Mouse (Mus musculus): ENCODE data around the gene Vezt. TPM values are rescaled to one million over a fixed set of nuclear protein-coding genes. Genes with fewer than 3 reads are reported as not detected.
A peak's percentile ranks its signal among the peaks of the same experiment; 100 is the strongest.

Gene Vezt
- polyA plus RNA-seq, 1 experiment from 2014 or later, result 20.6 TPM

DNA sequence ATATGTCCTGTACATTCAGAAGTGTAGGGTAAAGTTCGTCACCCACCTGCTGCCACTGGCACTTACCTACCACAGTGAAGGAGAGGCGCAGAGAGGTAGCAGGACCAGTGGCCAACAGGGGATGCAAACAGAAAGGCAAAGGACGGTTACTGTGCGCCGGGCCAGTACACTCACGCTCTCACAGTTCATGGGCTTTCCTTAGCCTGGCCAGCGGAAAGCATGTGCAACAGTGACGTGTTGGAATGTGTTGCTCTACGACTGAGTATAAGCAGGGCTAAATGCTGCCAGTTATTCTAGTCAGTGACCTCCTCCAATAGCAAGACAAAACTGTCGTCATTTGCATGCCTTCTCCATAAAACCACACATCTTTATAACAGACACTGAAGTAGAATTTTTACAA, 41.5 kb downstream of the Vezt start:
- no peak overlapping the region for H3K4me3 ChIP-seq
- H3K27me3 ChIP-seq (ENCODE audit: insufficient read depth, poor library complexity, severe bottlenecking), result no peaks in the 10 kb centered on the region
- H3K9me3 ChIP-seq, result no peaks in the 10 kb centered on the region
- H3K4me1 ChIP-seq, result no peaks in the 10 kb centered on the region
- H3K36me3 ChIP-seq, result peaks cover 76% of the 10 kb centered on the region
- no peak for DNase-seq (ENCODE audit: low spot score)
- WGBS, result 87% methylated on average over 10 of the region's 10 CpGs
- H3K27ac ChIP-seq, result no peak overlapping the region

DNA sequence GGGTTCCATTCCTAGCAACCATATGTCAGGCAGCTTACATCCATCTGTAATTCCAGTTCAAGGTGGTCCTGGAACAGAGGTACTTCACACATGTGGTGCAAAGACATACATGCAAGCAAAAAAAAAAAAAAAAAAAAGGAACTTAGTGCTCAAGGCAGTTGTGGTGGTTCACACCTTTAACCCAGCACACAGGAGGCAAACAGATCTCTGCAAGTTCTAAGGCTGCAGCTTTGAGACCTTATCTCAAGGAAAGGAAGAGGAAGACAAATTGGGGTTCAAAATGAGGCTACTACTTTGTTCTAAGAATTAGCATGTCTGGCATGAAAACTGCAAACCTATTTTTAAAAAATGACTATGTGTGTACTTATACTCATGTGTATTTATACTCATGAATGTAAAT, 50.3 kb downstream of the Vezt start:
- H3K4me3 ChIP-seq, result no peak overlapping the region
- H3K27me3 ChIP-seq (ENCODE audit: insufficient read depth, poor library complexity, severe bottlenecking), result no peaks in the 10 kb centered on the region
- H3K4me1 ChIP-seq, result no peaks in the 10 kb centered on the region
- H3K27ac ChIP-seq, result no peak overlapping the region
- no peak for DNase-seq (ENCODE audit: low spot score)
- H3K36me3 ChIP-seq, result peaks cover 57% of the 10 kb centered on the region
- no peaks in the 10 kb centered on the region for H3K9me3 ChIP-seq

GRCm38 (mm10) chr10:93969306-93969705, 66.3 kb downstream of the Vezt start:
- no peak for DNase-seq (ENCODE audit: low spot score)
- H3K4me1 ChIP-seq, result no peaks in the 10 kb centered on the region
- H3K9me3 ChIP-seq, result no peaks in the 10 kb centered on the region
- H3K36me3 ChIP-seq, result peaks cover 43% of the 10 kb centered on the region
- H3K27me3 ChIP-seq (ENCODE audit: insufficient read depth, poor library complexity, severe bottlenecking), result no peaks in the 10 kb centered on the region
- no peak overlapping the region for H3K27ac ChIP-seq
- no peak overlapping the region for H3K4me3 ChIP-seq
- WGBS, result 57% methylated on average over 10 of the region's 10 CpGs

DNA sequence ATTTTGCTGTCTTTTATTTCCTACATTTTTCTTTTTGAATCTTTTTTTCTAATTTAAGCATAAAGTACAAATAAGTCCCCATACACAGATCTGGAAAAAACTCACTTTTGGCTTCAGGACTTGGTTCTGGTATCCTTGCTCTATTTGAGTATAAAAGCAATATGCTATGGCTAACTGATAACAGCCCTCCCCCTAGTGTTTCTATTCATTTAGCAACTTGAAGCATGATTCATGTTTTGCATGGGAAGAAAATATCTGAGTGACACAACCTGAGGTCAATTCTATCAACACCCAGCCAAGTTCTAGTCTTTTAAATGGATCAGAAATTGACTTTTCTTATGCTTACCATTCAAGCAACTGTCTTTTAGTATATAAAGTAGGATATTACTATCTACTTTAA, 68.1 kb downstream of the Vezt start:
- H3K27me3 ChIP-seq (ENCODE audit: insufficient read depth, poor library complexity, severe bottlenecking), result no peaks in the 10 kb centered on the region
- H3K4me3 ChIP-seq, result no peak overlapping the region
- H3K36me3 ChIP-seq, result peaks cover 28% of the 10 kb centered on the region
- H3K4me1 ChIP-seq, result no peaks in the 10 kb centered on the region
- no peak for DNase-seq (ENCODE audit: low spot score)
- no peak overlapping the region for H3K27ac ChIP-seq
- no peaks in the 10 kb centered on the region for H3K9me3 ChIP-seq

GRCm38 (mm10) chr10:93954023-93954422, 81.6 kb downstream of the Vezt start:
- Histone ChIP-seq H3K4me3 (no peak overlapping the region), H3K9me3 (no peaks in the 10 kb centered on the region), H3K27ac (no peak overlapping the region), H3K27me3 (ENCODE audit: insufficient read depth, poor library complexity, severe bottlenecking) (no peaks in the 10 kb centered on the region), H3K36me3 (no peaks in the 10 kb centered on the region), H3K4me1 (no peaks in the 10 kb centered on the region)
- no peak for DNase-seq (ENCODE audit: low spot score)
- 82% methylated on average over 3 of the region's 3 CpGs for WGBS

DNA sequence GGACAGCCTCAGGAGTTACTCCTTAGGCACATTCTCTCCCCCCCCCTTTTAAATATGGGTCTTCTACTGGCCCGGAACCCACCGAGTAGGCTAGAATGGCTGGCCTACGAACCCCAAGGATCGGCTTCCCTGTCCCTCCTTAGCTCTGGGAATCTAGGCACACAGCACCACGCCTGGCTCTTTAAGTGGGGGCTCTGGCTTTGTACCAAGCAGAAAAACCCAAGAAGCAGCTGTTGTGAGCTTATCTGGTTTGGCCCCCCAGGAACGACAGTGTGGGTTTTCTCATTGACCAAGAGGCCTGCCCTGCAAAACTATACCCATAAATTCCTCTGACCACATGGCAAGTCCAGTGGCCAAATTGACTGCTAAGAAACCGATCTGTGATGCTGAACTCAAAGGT, 82.1 kb downstream of the Vezt start:
- no peak overlapping the region for H3K4me3 ChIP-seq
- no peaks in the 10 kb centered on the region for H3K9me3 ChIP-seq
- no peak for DNase-seq (ENCODE audit: low spot score)
- H3K27me3 ChIP-seq (ENCODE audit: insufficient read depth, poor library complexity, severe bottlenecking), result no peaks in the 10 kb centered on the region
- WGBS, result 85% methylated on average over 7 of the region's 7 CpGs
- H3K36me3 ChIP-seq, result no peaks in the 10 kb centered on the region
- H3K27ac ChIP-seq, result no peak overlapping the region
- no peaks in the 10 kb centered on the region for H3K4me1 ChIP-seq

GRCm38 (mm10) chr10:93950991-93951390, 84.6 kb downstream of the Vezt start:
- H3K4me1 ChIP-seq, result no peaks in the 10 kb centered on the region
- no peaks in the 10 kb centered on the region for H3K9me3 ChIP-seq
- H3K4me3 ChIP-seq, result no peak overlapping the region
- H3K36me3 ChIP-seq, result no peaks in the 10 kb centered on the region
- WGBS, result 86% methylated on average over 3 of the region's 3 CpGs
- no peak for DNase-seq (ENCODE audit: low spot score)
- no peaks in the 10 kb centered on the region for H3K27me3 ChIP-seq (ENCODE audit: insufficient read depth, poor library complexity, severe bottlenecking)
- H3K27ac ChIP-seq, result no peak overlapping the region

DNA sequence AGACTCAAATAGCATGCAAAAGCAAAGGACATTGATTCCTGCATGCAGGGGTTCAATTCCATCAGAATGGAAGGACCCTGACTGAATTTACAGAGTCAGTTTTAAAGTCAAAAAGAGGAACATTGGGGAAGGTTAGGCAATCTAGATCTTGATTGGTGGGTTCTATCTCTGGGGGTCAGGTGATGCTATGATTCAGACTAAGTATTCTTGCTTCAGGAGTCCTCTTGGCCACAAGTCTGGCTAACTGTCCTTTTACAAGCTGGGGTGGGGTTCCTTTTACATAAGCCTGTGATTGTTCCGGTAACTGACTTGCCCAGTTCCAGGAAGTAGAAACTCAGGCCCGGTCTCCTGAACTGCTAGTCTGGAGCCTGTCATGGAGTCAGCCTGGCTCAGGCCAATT, 85.7 kb downstream of the Vezt start:
- Histone ChIP-seq H3K4me1 (no peaks in the 10 kb centered on the region), H3K36me3 (no peaks in the 10 kb centered on the region), H3K27me3 (ENCODE audit: insufficient read depth, poor library complexity, severe bottlenecking) (no peaks in the 10 kb centered on the region), H3K4me3 (no peak overlapping the region), H3K27ac (no peak overlapping the region), H3K9me3 (no peaks in the 10 kb centered on the region)
- 85% methylated on average over 2 of the region's 2 CpGs for WGBS
- no peak for DNase-seq (ENCODE audit: low spot score)

GRCm38 (mm10) chr10:93945843-93946499, 89.6 kb downstream of the Vezt start:
- DNase-seq (ENCODE audit: low spot score), result no peak
- WGBS, result 77% methylated on average over 9 of the region's 9 CpGs
- Histone ChIP-seq H3K9me3 (no peaks in the 10 kb centered on the region), H3K4me1 (no peaks in the 10 kb centered on the region), H3K27me3 (ENCODE audit: insufficient read depth, poor library complexity, severe bottlenecking) (no peaks in the 10 kb centered on the region), H3K36me3 (no peaks in the 10 kb centered on the region), H3K4me3 (no peak overlapping the region), H3K27ac (no peak overlapping the region)

GRCm38 (mm10) chr10:93945364-93945763, 90.3 kb downstream of the Vezt start:
- Histone ChIP-seq H3K27me3 (ENCODE audit: insufficient read depth, poor library complexity, severe bottlenecking) (no peaks in the 10 kb centered on the region), H3K27ac (no peak overlapping the region), H3K4me1 (peaks cover 4% of the 10 kb centered on the region; the same call in 1 of the 2 replicates), H3K36me3 (no peaks in the 10 kb centered on the region), H3K4me3 (no peak overlapping the region), H3K9me3 (no peaks in the 10 kb centered on the region)
- 38% methylated on average over 4 of the region's 4 CpGs for WGBS
- no peak for DNase-seq (ENCODE audit: low spot score)

GRCm38 (mm10) chr10:93944241-93944640, 91.4 kb downstream of the Vezt start:
- Histone ChIP-seq H3K27me3 (ENCODE audit: insufficient read depth, poor library complexity, severe bottlenecking) (no peaks in the 10 kb centered on the region), H3K27ac (no peak overlapping the region), H3K9me3 (no peaks in the 10 kb centered on the region), H3K4me1 (peaks cover 4% of the 10 kb centered on the region; the same call in 1 of the 2 replicates), H3K36me3 (no peaks in the 10 kb centered on the region), H3K4me3 (no peak overlapping the region)
- 55% methylated on average over 5 of the region's 5 CpGs for WGBS
- no peak for DNase-seq (ENCODE audit: low spot score)

DNA sequence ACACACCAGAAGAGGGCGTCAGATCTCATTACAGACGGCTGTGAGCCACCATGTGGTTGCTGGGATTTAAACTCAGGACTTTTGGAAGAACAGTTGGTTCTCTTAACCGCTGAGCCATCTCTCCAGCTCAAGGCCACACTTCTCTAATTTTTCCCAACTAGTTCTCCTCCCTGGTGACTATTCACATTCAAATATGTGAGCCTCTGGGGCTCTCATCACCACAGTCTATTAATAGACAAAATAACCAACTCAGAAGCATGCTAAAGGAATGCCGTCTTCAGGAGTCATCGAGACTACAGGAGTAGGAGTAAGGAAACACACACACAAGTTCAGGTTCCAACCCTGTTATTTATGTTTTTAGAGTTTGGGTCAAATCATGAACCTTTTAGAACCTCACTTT, 95.3 kb downstream of the Vezt start:
- Histone ChIP-seq H3K4me3 (no peak overlapping the region), H3K9me3 (no peaks in the 10 kb centered on the region), H3K27me3 (ENCODE audit: insufficient read depth, poor library complexity, severe bottlenecking) (no peaks in the 10 kb centered on the region), H3K27ac (no peak overlapping the region), H3K4me1 (peaks cover 4% of the 10 kb centered on the region; the same call in 1 of the 2 replicates), H3K36me3 (no peaks in the 10 kb centered on the region)
- 66% methylated on average over 5 of the region's 5 CpGs for WGBS
- DNase-seq (ENCODE audit: low spot score), result peak; percentile 46

DNA sequence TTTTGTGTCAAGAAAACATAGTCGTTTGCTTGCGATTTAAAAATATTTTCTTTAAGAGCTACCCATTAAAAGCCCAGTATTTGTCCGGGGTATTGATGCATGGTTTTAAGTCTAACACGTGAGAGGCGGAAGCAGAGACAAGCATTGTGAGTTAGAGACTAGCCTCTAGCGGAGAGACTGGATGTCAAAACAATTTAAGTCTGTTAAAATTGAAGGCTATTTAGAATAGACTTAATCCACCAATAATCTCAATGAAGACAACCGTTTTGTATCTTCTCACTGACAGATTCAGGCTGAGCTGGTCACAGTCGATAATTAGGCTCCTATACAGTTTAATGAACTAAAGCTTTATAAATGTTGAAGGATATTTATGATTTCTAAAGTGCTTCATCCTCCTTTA, 95.9 kb downstream of the Vezt start:
- Histone ChIP-seq H3K27me3 (ENCODE audit: insufficient read depth, poor library complexity, severe bottlenecking) (no peaks in the 10 kb centered on the region), H3K4me3 (no peak overlapping the region), H3K4me1 (peaks cover 4% of the 10 kb centered on the region; the same call in 1 of the 2 replicates), H3K9me3 (no peaks in the 10 kb centered on the region), H3K27ac (no peak overlapping the region), H3K36me3 (no peaks in the 10 kb centered on the region)
- no peak for DNase-seq (ENCODE audit: low spot score)
- WGBS, result 91% methylated on average over 8 of the region's 8 CpGs

- Histone ChIP-seq H3K9me3 (no peaks in the 10 kb centered on the region), H3K27me3 (ENCODE audit: insufficient read depth, poor library complexity, severe bottlenecking) (no peaks in the 10 kb centered on the region), H3K4me3 (no peak overlapping the region), H3K4me1 (peaks cover 4% of the 10 kb centered on the region; the same call in 1 of the 2 replicates), H3K27ac (no peak overlapping the region), H3K36me3 (no peaks in the 10 kb centered on the region)
- no peak for DNase-seq (ENCODE audit: low spot score)
- WGBS, result 89% methylated on average over 20 of the region's 20 CpGs
Observed at GRCm38 (mm10) chr10:93938844-93939271, 96.8 kb downstream of the Vezt start.

Measured in heart, embryonic 10.5 days (tissue).